14 mouse cellular contexts compared by ENCODE assay signal in genomic region chr4:24869230-24869629, GRCm38 (mm10). TPM values are rescaled to one million over a fixed set of nuclear protein-coding genes. Genes with fewer than 3 reads are reported as not detected.
"Had no signal": no experiment of that assay in that cellular context is flagged by ENCODE, and none has a peak within 500 bp of the region (broad histone marks: within the 10 kb centered on the region; RNA-seq: fewer than 3 reads in every experiment).

No protein-coding gene starts in this region.

- ATAC-seq: inflammation-experienced regulatory T-cells, adult 6 months; midbrain, embryonic 15.5 days had no signal

- H3K9me3 ChIP-seq: limb, embryonic 10.5 days; liver, embryonic 15.5 days; megakaryocyte, embryonic 14.5 days; midbrain, embryonic 15.5 days; neural tube, embryonic 12.5 days had no signal

- DNase-seq: kidney, adult 8-10 months; kidney, postnatal 36 days; thymus, postnatal 4 days had no signal

- H3K4me3 ChIP-seq: limb, embryonic 10.5 days; liver, embryonic 15.5 days; midbrain, embryonic 15.5 days; neural tube, embryonic 12.5 days had no signal

- H3K4me2 ChIP-seq: liver, embryonic 11.5 days; liver, embryonic 15.5 days; midbrain, embryonic 11.5 days; midbrain, embryonic 15.5 days; neural tube, embryonic 12.5 days had no signal

- H3K9ac ChIP-seq: liver, embryonic 15.5 days; midbrain, embryonic 15.5 days; neural tube, embryonic 12.5 days had no signal

- H3K27me3 ChIP-seq: liver, embryonic 15.5 days; megakaryocyte, embryonic 14.5 days; midbrain, embryonic 15.5 days; neural tube, embryonic 12.5 days had no signal

- H3K4me1 ChIP-seq: limb, embryonic 10.5 days; liver, embryonic 15.5 days; megakaryocyte, embryonic 14.5 days; midbrain, embryonic 15.5 days; neural tube, embryonic 12.5 days had no signal

- H3K36me3 ChIP-seq: limb, embryonic 10.5 days; liver, embryonic 15.5 days; midbrain, embryonic 15.5 days; neural tube, embryonic 12.5 days had no signal

- H3K27ac ChIP-seq: kidney, postnatal 0 days; limb, embryonic 10.5 days; liver, embryonic 15.5 days; macrophage; midbrain, embryonic 15.5 days; neural tube, embryonic 12.5 days; stomach, postnatal 0 days had no signal

RNA-seq across cellular contexts. Expression of gene Klhl32, which starts 18.3 kb away (rescaled TPM):
- polyA plus RNA-seq: macrophage had no signal
